Mouse (Mus musculus): ENCODE data around the gene Pkp1. TPM values are rescaled to one million over a fixed set of nuclear protein-coding genes. Genes with fewer than 3 reads are reported as not detected.

The Pkp1 gene
- polyA plus RNA-seq (2014; fragmentation: Illumina TruSeq; extraction: RNeasy Lipid Tissue Mini Kit (QIAGEN cat#74804)) = 0.09 TPM

GRCm38 (mm10) chr1:135918644-135919407, at the start of gene Pkp1:
Gene Pkp1, minus strand, starts transcription at chr1:135919207.

DNA sequence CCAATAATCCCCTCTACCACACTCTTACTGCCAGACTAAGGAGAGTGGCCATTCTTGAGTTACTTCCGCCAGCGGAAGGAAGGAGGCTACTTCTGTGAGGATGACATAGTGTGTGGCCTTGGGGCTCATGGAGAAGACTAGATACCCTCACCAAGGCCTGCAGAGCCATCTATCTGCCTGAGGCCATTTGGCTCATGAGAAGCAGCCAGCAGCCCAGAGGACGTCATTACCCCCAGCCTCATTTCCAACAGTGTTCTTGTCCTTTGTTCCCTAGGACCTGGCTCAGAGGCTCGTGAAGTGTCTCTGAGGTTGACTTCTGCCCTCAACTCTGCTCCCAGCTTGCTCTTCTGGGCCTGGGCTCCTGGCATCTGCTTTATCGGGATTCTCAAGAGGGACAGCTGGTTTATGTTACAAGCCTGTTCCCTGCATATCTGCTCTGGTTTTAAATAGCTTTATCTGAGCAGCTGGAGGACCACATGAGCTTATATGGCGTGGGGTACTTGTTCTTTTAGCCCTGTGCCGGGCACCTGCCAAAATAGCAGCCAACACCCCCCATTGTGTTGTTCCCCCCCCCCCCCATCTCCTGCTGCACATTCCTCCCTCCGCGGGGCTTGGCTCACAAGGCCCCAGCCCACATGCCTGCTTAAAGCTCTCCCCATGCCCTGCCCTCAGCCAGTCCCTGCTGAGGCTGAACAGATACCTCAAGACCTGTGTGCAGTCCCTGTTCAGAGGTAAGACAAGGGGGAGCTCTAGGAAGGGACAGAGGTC, 83.1 kb downstream of the Pkp1 start, which contains the start of gene Tnnt2:
Gene Tnnt2 (plus strand): TSS at position 639 of the 768 bp plus-strand sequence.

Other genes with a start within 250 kb of the Pkp1 start
- gene Csrp1, start 199.1 kb downstream of the Pkp1 start, polyA plus RNA-seq (2014; fragmentation: Illumina TruSeq; extraction: RNeasy Lipid Tissue Mini Kit (QIAGEN cat#74804)) = 85.4 TPM
- gene Phlda3, start 153.1 kb downstream of the Pkp1 start, polyA plus RNA-seq (2014; fragmentation: Illumina TruSeq; extraction: RNeasy Lipid Tissue Mini Kit (QIAGEN cat#74804)) = 2.9 TPM
- not detected for gene Tnni1, start 139.8 kb downstream of the Pkp1 start, polyA plus RNA-seq (2014; fragmentation: Illumina TruSeq; extraction: RNeasy Lipid Tissue Mini Kit (QIAGEN cat#74804))
- gene Lad1, start 100.6 kb downstream of the Pkp1 start, polyA plus RNA-seq (2014; fragmentation: Illumina TruSeq; extraction: RNeasy Lipid Tissue Mini Kit (QIAGEN cat#74804)) = 0.14 TPM
- gene Tnnt2, start 82.9 kb downstream of the Pkp1 start, polyA plus RNA-seq (2014; fragmentation: Illumina TruSeq; extraction: RNeasy Lipid Tissue Mini Kit (QIAGEN cat#74804)) = 2.8 TPM
- not detected for gene Igfn1, start 87.1 kb upstream of the Pkp1 start, polyA plus RNA-seq (2014; fragmentation: Illumina TruSeq; extraction: RNeasy Lipid Tissue Mini Kit (QIAGEN cat#74804))
- gene Tmem9, start 88.9 kb upstream of the Pkp1 start, polyA plus RNA-seq (2014; fragmentation: Illumina TruSeq; extraction: RNeasy Lipid Tissue Mini Kit (QIAGEN cat#74804)) = 5.3 TPM
- not detected for gene Ascl5, start 131.6 kb upstream of the Pkp1 start, polyA plus RNA-seq (2014; fragmentation: Illumina TruSeq; extraction: RNeasy Lipid Tissue Mini Kit (QIAGEN cat#74804))
- gene Cacna1s, start 133.5 kb upstream of the Pkp1 start, polyA plus RNA-seq (2014; fragmentation: Illumina TruSeq; extraction: RNeasy Lipid Tissue Mini Kit (QIAGEN cat#74804)) = not detected
- gene Kif21b, start 212.2 kb upstream of the Pkp1 start, polyA plus RNA-seq (2014; fragmentation: Illumina TruSeq; extraction: RNeasy Lipid Tissue Mini Kit (QIAGEN cat#74804)) = 0.17 TPM